Mouse (Mus musculus) left cerebral cortex, adult 11 months (tissue): ENCODE results near the gene Olfr715.
"Not testable (repeated sequence)": the region's sequence is repeated elsewhere in the genome, so short reads cannot be mapped to it uniquely, and the experiment has no call there.

Experiments used
- DNase-seq: peaks from one replicate; pipeline ENCODE4 v3.0.0; 2022; ENCODE audit warnings: low spot score

Gene Olfr715

DNA sequence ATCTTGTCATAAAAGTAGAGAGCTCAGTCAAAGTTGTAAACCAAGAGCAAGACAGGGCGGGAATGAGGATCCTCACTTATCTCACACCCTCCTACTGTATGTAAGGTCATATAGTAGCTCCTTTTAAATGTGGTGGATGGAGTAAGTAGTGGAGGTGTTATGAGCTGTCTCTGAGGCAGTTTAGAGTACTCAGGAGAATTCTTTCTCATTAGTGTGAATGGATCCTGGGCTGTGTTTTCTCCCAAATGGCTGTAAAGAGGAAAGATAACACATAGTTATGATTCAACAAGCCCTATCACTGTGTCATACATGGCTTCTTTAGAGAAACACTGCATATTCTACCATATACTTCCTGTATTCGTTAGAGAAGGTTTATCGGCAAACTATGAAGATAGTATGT, at the start of gene Olfr715:
TSS of gene Olfr715 (minus strand) at position 101 of the 400 bp plus-strand sequence.
- DNase-seq, result not testable (repeated sequence)

DNA sequence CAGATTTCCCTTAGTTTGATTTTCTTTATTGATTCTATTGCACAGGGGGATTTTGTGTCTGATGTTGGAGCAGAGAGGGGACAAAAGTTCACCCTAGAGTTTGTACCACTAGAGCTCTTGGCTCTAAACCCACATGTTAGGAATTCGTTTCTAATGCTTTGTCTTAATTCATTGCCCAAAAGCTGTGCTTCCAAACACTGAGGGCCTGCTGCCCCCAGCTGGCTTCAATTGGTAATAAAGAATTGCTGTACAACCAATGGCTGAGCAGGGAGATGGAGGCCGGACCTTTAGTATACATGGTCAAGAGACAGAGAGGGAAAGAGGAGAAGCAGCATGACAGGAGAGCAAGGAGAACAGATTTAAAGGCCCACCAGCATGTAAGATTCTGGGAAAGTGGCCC, 49.5 kb upstream of the Olfr715 start:
- no peak for DNase-seq

DNA sequence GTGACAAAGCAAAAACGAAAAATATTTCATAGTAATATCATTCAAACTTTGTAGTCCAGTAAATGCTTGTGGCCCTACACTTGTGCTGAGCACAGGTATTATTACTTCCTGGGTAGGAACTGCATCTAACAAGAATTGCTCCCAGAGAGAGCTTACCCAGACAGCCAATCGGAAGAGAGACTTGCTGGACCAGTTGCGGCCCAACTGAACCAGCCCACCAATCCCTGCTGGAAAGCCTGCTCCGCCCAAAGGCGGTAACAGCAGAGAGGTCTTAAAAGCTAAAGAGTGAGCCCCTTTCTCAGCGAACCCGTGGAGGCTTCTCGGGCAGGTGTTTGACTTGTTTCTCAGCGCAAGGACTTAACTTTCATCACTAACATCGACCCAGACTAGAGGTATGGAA, 35.8 kb upstream of the Olfr715 start, which contains the start of gene Nlrp14:
TSS of gene Nlrp14 (plus strand) at position 301 of the 400 bp plus-strand sequence.
- no peak for DNase-seq

DNA sequence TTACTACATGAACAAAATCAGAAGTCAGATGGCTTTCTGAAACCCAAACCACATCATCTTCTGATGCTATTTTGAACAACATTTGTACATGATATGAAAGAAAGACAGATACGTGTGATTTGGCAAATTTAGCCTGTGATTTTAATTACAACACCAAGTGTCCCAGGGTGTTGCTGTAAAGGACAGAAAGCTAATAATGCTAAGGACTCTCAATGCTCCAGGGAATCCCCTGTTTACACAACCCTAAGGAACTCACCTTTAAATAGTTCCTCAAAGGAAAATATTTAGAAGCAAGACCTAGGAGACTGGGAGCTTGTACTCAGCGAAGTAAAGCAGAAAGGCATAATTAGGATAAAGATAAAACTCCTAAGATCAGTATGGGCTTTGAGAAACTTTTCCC, 7.1 kb upstream of the Olfr715 start, which contains the start of gene Olfr716:
TSS of gene Olfr716 (plus strand) at position 301 of the 400 bp plus-strand sequence.
- not testable (repeated sequence) for DNase-seq

DNA sequence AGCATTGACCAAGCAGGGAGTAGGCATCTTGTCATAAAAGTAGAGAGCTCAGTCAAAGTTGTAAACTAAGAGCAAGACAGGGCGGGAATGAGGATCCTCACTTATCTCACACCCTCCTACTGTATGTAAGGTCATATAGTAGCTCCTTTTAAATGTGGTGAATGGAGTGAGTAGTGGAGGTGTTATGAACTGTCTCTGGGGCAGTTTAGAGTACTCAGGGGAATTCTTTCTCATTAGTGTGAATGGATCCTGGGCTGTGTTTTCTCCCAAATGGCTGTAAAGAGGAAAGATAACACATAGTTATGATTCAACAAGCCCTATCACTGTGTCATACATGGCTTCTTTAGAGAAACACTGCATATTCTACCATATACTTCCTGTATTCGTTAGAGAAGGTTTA, 20.6 kb downstream of the Olfr715 start, which contains the start of gene Olfr715b:
TSS of gene Olfr715b (minus strand) at position 101 of the 400 bp plus-strand sequence.
- not testable (repeated sequence) for DNase-seq

DNA sequence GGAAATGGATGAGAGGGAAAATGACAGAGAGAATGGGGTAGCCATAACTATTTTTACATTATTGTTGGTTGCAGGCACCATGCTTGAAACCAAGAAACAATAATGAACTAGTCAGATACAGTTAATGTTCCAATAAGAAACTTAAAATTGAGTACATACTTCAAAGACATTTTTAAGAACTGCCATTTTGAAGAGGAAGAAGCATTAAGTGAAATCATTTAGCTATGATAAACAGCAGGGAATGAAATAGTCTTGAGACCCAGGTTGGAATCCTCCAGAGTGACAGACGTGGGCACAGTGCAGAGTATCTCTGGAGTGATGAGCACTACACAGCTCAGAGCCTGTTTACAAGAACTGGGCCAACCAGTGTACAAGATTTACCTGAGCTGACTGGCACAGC, 38.0 kb downstream of the Olfr715 start, which contains the start of gene Olfr17:
TSS of gene Olfr17 (plus strand) at position 301 of the 400 bp plus-strand sequence.
- no peak for DNase-seq
